Mouse (Mus musculus): ENCODE measurements at regions not wholly inside any gene's neighbourhood (a gene's known extent, or its start where the extent isn't known, plus 50 kb on each side); places are given as distances from the start of the nearest gene placed in this dataset.
A peak's percentile ranks its signal among the peaks of the same experiment; 100 is the strongest.
"Not testable (repeated sequence)": the region's sequence is repeated elsewhere in the genome, so short reads cannot be mapped to it uniquely, and the experiment has no call there.

DNA sequence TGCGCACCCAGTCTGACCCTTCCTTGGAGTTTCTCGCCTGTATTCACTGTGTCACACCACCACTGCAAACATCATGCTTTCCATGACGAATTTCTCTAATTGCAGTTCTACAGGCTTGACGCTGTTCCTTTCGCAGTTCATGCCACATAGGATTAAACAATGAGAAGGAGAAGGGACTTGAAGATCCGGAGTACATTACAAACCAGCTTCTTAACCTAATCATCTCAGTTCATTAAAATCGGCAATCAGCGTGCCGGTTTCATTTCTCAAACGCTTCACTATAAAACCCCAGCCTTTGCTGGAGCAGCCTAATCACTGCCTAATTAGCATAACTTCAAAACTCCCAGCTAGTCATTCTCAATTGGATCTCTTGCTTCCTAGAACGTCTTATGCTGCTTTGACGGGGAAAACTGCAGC, 196.5 kb upstream of the Slc7a11 start:
- DNase-seq, result no peak

DNA sequence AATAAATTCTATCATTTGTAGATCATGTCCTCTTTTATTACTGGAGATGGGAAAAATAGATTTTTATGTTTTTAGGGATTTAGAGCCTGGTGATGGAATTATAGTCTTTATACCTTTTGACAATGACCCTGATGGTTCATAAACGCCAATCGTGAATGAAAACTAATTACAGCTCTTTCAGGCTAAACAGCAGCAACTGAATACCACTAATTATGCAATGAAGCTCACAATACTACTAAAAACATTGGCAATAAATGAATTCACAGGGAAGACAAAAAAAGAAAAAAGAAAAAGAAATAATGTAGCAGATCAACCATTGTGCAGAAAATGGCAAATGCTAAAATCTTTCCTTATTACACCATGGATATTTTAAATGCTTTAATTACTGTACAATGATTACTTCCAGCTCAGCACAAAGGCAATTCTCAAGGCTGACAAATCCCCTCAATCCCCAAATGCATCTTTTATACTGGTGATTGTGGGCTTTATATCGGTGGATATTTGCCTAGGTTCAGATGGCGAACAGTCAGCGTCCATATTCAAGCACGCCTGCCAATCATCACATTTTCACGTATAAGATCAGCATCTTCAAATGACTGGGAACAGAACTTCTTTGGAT, 191.2 kb upstream of the Slc7a11 start:
- no peak for DNase-seq

DNA sequence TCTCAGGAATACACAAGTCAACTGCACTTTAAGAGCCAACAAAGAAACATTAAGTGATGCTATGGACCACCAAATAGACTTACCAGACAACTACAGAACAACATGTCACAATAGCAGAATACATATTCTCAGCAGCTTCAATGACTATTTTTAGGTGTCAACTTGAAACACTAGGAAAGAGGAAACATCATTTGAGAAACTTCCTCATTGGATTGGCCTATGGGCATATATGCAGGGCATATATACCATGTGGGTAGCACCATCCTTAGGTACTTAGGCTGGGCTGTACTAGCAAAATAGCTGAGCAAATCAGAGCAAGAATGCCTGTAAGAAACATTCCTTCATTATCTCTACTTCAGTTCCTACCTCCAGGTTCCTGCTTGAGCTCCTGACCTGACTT, 187.9 kb upstream of the Slc7a11 start:
- no peak for DNase-seq

DNA sequence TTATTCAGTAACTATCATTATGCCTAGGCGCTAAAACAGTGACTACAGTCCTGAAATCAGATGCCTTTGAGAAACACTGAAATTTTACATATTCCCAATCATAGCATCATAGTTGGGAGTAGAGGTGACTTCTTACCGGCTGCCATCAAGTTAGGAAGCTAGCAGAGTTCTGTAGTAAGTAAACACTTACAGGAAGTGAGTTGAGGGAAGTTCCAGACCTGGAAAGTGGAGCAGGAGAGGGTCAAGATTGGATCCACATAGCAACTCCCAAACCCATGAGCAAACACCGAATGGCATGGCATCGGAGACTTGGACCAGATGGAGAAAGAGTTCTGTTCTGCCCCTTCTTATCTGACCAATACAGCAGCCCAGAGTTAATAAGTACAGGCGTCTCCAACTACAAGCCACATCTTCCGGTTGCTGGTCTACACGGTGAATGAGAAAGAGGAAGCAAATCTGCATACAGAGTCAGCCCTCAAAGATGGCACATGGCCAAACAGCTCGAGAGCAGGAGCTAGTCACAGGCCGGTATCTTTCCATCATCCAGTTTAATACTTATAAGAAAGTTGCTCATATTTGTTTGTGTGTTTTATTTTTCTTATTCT, 184.8 kb upstream of the Slc7a11 start:
- no peak for DNase-seq

DNA sequence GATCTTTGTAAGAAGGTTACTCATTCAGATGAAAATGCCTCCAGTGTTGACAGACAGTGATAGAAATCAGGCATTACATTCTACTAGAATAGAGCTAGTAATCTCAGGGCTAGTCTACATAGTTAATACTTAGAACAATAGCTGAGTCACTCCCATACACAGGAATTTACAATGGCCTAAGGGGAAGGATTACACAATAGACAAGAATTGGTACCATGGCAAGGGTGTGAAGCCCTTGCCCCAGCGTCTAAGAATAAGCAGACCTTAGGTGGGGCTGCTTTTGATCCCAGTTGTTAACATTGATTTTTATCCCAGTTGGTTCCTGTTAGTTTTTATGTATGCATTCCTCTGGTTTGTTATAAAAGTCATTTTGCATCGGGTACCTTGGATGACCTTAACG, 177.8 kb upstream of the Slc7a11 start:
- not testable (repeated sequence) for DNase-seq

DNA sequence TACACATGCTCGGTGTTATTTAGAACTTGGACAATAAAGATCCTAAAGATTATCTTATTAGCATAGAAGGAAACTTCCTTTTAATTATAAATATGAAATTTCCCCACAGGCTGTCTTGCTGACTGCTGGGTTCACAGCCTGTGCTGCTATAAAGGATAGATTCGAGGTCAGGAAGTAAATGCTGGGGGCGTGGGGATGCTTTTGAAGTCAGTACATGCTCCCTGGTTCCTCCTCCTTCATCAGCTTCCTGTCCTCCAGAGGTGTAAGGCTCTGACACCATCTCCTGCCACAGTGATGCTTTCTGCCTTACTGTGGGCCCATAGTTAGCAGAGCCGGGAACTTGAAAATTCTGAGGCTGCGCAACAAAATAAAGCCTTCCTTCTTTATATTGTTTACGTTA, 175.6 kb upstream of the Slc7a11 start:
- DNase-seq, result no peak

DNA sequence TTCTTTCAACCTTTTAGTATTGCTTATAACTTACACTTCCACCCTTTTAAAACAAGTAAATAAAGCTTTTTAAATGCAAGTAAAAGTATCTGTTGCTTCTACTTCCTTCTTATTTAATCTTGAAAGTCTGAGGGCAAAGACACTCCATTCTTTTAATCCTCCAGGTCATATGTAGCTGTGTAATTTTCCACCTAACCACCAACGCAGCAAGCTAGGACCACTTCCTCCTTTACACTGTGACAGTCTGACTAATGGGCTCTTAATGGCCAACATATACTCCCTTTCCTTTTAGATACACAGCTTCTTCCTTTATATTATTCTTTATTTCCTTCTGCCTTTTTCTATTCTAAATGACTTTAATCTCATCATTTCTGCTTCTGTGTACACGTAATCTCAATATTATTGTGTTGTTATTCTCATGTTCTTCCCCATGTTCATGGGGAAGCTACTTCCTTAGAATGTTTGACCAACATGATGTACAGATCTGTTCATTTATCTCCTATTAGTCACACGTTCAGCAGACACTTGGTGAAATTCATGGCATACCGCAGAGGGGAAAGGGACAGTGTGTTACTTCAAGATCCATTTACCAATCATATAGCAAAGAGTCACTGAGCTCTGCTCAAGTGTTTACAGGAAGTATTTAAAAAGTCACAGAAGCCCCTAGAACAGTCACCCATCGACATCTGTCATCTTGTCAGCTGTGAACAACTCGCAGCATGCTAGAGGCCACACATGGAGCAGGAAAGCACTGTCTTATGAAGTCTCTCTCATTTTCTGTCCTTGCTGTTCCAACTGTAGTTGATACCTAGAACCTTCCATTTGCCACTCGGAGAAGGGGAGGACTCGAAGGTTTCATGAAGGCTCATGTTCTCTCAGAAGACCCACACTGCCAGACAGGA, 172.2 kb upstream of the Slc7a11 start:
- DNase-seq, result no peak

DNA sequence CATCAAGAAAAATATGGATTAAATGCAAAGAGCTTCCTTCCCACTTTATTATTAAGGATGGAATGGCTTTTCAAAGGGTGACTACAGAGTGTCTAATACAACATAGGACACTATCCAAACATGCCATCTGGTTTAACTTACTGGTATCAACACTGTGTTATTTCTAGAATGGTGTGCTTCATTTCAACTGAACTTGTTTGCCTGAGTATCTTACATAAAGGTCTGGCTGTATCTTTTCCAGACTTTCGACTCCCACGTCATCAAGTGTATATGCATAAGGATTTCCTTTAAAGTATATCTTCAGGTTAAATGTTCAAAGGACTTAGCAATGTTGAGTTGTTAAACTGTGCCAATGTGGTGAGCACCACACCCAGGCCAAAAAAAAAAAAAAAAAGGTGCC, 169.6 kb upstream of the Slc7a11 start:
- DNase-seq, result no peak

DNA sequence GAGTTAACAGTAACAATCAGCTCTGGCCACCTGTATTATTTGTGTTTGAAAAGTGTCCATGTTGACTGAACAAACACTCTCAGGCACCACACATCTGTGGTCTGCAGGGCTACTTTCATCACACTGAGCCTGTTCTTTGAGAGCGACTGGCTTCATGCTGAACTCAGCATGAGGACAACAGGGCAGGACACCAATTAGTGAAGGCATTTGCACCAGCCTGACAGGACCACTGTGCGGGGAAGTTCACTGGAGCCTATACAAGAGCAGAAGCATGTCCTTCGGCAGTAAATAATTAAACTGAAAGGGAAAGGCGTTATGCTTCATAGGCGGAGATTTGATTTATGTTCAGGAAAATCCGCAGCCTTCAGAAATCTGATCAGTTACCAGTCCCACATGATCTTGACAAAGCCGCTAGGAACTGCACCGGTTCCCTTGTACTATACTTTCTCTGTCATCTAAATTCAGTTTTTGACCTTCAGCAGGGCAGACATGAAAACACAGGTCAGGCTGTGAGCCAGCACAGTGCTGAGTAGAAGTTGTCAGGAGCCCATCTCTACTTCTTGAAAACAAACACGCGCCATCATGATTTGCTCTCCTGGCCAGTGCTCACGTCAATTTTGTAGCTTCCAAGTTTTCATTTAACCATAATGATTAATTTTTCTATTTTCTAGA, 166.1 kb upstream of the Slc7a11 start:
- DNase-seq, result no peak

DNA sequence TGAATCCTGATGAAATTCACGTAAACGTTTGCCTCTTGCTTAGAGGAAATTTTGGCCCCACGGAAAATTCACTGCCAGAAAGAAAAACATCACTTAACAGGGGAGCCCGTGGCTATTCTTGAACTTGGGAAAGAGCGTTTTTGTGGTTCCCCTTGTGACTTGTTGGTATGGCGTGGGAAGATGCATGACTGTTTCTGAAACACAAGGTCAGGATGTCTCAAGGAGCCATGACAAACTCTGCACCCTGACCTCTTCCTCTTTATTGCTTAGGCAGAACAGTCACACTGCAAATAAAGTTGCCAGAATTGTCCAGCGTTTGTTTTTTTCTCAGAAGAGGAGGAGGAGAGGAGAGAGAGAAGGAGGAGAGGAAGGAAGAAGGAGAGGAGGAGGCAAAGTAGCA, 164.3 kb upstream of the Slc7a11 start:
- no peak for DNase-seq

DNA sequence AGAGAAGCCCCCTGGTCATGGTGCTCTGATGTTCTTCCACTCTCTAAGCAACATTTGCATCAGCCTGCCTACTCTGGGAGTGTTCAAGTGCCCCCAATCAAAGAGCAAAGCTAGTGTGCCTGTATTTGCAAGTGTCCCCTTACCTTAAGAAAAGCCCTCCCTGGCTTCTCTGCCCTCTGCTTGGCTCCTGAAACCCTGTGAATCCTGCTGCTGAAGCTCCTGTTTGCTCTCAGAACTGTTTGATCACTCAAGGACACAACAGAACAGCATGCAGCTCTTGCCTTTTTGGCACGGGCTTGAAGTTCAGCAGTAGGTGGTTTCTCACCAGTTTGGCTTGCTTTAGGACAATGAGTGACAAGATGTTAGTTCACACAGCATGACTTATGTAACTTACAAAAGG, 163.6 kb upstream of the Slc7a11 start:
- DNase-seq, result peak; percentile 12

DNA sequence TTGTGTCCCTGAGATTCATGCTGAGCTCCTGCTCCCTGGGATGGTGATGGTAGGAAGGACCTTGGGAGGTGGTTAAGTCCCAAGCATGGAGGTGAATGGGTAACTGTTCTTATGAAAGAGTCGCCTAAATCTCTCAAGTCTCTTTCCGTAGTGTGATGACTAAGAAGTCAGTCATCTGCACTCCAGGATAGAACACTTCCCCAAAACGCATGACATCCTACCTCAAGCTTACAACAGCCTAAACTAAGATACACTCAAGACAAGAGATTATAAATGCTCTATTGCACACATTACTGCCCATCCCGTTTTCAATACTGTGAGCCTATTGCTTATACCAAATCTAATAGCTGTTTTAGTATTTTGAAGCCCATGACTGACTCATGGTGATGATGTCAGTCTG, 162.3 kb upstream of the Slc7a11 start:
- no peak for DNase-seq

DNA sequence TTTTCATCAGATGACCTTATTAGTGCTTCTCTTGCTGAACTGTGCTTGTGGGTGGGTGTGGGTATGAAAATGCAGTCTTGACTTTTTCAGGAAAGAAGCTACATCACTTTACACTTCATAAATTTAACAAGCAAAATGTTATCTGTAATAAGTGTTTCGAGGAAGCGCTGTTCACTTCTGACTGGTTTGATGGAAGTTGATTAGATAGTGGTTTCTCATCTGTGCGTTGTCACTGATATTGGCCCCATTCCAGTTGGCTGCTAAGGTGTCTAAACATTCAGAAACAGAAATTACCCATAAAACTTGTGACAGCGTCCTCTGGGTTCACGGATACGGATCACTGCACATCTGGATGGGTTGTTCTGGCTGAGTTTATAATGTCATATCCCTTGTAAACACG, 159.8 kb upstream of the Slc7a11 start:
- DNase-seq, result no peak

DNA sequence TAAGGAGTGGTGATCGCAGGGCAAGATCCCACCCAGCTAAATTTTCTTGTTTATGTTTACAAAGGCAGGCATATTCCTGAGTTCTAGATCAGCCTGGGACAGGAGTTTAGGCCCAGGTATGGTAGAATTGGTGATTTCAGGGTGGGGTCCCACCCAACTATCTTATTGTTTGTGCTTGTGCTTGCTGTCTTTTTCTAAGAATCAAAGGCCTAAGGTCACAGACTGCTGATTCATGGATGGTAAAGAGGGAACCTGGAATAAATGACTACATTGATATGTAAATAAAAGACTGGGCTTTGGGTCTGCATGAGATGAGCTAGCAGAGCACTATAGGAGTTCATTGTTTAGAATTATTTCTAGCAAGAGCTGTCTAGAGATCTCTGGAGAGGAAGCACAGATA, 152.3 kb upstream of the Slc7a11 start:
- DNase-seq, result no peak

DNA sequence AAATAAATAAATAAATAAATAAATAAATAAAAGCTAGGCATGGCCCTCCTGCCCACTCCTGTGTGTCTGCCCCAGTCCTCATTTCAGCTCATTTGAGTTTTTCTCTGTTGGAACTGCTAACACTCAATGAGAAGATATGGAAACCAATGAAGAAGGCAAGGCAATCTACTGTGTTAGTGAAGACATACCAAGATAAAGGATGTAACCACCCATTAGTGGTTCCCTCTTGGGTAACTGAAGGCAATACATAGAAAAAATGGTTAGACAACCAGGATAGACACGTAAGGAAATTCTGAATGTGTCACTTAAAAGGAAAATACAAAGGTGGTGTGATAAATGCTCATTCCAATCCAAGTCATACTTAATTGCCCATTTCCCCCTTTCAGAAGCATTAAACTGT, 140.9 kb upstream of the Slc7a11 start:
- no peak for DNase-seq

DNA sequence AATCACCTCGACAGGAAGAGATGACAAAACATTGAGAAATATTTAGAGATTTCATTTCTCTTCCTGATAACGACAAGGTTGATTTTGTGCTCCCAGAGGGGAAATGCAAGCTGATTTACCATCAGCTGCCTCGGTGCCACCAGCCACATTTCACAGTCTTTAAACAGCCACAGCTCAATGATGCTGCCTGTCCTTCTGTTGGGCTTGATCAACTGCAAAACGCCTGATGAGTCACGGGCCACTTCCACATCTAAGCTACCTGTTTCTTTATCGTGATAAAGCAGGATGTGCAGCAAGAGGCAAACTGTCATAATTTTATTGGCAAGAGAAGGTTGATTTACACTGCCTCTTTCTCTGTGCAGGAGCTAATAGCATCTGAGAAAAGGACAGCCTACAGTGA, 140.1 kb upstream of the Slc7a11 start:
- DNase-seq, result no peak

DNA sequence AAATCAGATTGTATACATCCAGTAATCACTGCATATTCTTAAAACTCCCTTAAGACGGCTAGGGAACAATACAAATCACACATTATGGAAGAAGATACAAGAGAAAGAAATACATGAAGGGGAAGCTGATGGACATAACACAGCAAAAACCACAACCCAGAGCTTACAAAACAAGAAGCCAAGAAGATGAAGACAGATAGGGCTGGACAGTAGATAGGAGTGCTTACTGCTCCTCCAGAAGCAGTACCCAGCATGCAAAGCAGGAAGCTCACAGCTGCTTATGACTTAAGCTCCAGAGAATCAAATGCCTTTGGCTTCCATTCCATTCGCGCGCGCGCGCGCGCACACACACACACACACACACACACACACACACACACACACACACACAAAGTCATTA, 131.0 kb upstream of the Slc7a11 start:
- DNase-seq, result no peak

DNA sequence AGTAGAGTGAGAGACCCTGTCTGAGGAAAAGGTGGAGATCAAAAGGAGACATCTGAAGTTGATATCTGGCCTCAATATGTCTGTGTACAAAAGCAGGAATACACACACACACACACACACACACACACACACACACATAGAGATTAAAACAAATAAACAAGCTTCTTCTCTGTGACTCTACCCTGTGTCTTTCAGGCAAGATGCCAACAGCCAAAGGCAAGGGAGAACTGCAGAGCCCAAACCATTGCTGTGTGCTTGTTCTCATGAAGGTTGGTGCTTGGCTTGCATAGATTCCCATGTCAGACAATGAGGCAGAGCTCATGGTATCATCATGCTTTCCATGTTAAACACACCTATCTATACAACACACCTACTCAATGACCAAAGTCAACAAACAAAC, 126.6 kb upstream of the Slc7a11 start:
- no peak for DNase-seq

DNA sequence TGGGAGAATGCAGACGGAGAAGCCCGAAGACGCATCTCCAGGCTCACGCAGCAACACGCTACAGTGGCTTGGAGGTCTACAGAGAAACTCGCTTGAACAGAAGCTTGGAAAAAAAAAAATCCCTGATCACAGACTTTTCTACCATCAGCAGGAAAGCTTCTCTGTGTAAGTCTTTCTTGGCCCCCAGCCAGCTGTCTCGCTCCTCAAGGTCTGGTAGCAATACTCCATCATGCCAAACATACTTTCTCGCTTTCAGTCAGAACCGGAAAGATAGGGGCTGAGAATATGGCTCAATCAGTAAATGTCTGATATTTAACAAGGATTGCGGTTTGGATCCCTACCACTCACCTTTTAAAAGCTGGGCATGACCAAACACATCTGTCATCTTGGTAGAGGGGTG, 126.2 kb upstream of the Slc7a11 start:
- DNase-seq, result peak; percentile 81

DNA sequence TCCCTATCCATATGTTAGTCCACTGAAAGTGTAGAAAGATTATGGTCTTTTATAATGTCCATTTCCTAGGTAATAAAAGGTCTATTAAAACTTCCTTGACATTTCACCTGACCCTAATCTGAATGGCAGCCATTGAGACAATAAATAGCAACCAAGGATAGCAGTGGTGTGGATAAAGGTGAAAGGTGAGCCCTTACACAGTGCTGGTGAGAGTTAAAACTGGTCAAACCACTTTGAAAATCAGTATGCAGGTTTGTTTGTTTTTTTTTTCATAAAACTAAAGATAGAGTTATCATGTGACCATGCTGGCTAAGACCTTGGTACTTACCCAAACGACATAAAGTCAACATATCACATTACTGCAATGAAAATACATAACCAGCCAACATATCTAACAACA, 110.7 kb upstream of the Slc7a11 start:
- DNase-seq, result no peak

DNA sequence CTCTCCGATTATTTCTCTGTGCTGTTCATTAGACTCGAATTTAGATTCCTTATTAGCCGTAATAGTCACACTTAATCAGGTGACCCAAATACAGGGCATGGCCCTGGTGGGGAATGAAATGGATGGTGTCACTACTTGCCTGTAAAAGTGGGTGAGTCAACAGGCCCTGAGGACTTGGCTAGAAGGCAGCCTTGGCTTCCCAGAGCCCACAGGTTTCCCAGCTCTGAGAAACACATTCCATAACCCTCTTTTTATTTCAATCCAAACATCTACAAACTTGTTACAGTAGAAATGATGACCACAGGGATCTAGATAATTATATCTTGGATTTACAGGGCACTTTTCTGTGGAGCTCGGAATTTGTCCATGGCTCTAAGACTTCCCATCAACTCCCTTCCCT, 105.2 kb upstream of the Slc7a11 start:
- DNase-seq, result no peak

DNA sequence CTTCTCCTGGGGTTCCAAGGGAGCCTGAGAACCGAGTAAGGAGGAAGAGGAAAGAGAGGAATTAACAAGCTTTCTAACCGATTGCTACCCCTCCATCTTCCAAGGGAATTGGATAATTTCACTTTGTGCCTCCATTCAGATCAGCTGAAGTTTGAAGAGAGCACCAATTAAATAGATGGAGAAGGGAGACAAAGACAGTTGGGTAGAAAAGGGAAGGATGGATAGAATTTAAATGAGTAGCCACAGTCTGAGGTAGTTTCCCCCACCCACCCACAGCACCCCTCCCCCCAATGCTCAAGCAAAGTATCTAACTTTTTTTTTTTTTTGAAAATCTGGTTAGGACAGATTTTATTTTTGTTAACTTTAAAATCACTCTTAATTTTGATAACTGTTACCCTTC, 87.2 kb upstream of the Slc7a11 start:
- no peak for DNase-seq

DNA sequence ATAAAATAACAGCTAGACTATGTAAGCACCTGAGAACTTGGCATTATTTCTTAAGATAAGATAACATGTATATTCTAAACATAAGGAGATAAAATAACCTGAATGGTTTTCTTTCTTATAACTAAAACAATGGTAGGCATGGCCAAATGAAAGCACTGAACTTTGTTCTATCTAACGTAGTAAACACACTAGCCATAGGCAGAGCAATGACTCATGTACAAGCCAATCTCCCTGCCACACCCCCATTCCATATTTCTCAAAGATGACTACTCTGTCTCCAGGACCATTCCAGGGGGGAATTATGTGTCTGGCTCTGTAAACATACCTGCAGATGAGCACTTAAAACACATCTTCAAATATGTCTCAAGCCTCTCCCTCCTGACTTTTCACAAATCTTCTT, 80.6 kb upstream of the Slc7a11 start:
- no peak for DNase-seq

Data from adrenal gland, postnatal 10 days (tissue).